Mouse (Mus musculus) heart, embryonic 12.5 days (tissue): ENCODE results near the gene Cbx7. TPM values are rescaled to one million over a fixed set of nuclear protein-coding genes. Genes with fewer than 3 reads are reported as not detected.

Experiments
- ATAC-seq: fragments of 200-750 bp; cut with Nextera tagmentation; 2 replicates; pipeline ENCODE4 v1.8.0; 2017; ENCODE audit warnings: moderate TSS enrichment, moderate library complexity; ENCODE audit not compliant: insufficient number of reproducible peaks, low FRiP score
- H3K27ac ChIP-seq: fragments of 300-500 bp; sonication (generic); 2 replicates; pipeline ENCODE4 v1.5.1; 2016; ENCODE audit warnings: mild to moderate bottlenecking, moderate library complexity; ENCODE audit not compliant: poor library complexity, severe bottlenecking
- H3K27me3 ChIP-seq: fragments of 300-500 bp; sonication (generic); replicated peaks from 2 replicates; pipeline ENCODE4 v1.6.1; 2016; ENCODE audit warnings: mild to moderate bottlenecking, moderate library complexity
- H3K36me3 ChIP-seq: fragments of 300-500 bp; sonication (generic); 2 replicates; pipeline ENCODE4 v1.6.1; 2016; ENCODE audit warnings: mild to moderate bottlenecking, moderate library complexity
- H3K4me1 ChIP-seq: fragments of 300-500 bp; sonication (generic); replicated peaks from 2 replicates; pipeline ENCODE4 v1.6.1; 2016; ENCODE audit warnings: mild to moderate bottlenecking
- H3K4me2 ChIP-seq: fragments of 300-500 bp; sonication (generic); 2 replicates; pipeline ENCODE4 v1.6.1; 2016; ENCODE audit warnings: mild to moderate bottlenecking, moderate library complexity
- H3K4me3 ChIP-seq: fragments of 300-500 bp; sonication (generic); 2 replicates; pipeline ENCODE4 v1.5.1; 2016; ENCODE audit warnings: mild to moderate bottlenecking
- H3K9ac ChIP-seq: fragments of 300-500 bp; sonication (generic); 2 replicates; pipeline ENCODE4 v1.6.1; 2016; ENCODE audit warnings: mild to moderate bottlenecking, moderate library complexity
- H3K9me3 ChIP-seq: fragments of 300-500 bp; sonication (generic); replicated peaks from 2 replicates; pipeline ENCODE4 v1.6.1; 2016; ENCODE audit warnings: mild to moderate bottlenecking, moderate library complexity
- WGBS: fragments of 180-500 bp; shearing (Covaris S2); methylation state at CpG from one replicate; pipeline ENCODE4 v1.1.7; 2016; 5-methylcytosine and 5-hydroxymethylcytosine counted together
- polyA plus RNA-seq: library from polyadenylated mRNA; unstranded; fragments of >200 nt; fragmentation: Nextera tagmentation; extraction: Ambion mirVana; gene quantifications from 2 replicates; pipeline ENCODE4 v1.2.1, GENCODE M21; 2016

Gene Cbx7
- polyA plus RNA-seq, 1 experiment from 2014 or later, result 1.4 TPM

DNA sequence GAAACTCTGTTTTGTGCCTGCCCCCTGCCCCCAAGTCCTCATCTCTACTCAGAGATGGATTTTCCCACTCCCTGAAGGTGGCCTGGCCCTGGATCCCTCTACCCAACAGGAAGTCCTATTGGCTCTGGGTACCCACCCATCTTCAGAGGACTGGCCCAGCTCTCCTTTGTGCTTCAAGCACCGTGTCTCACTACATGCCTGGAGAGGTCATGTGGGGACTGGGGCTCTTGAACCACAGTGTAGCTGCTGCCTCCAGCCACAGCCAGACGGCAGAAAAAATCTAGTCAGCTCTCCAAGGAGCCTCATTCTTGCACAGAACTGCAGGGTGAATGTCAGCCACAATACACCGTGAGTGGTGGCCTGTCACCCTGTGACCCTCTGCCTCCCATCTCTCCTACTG, 27.1 kb upstream of the Cbx7 start:
- 0 out of 2 replicates have a peak, but pooled peaks cover 11% of the 10 kb centered on the region for H3K27me3 ChIP-seq
- ATAC-seq, result no peak
- H3K27ac ChIP-seq, result no peak overlapping the region
- H3K9ac ChIP-seq, result no peak overlapping the region
- no peak overlapping the region for H3K4me3 ChIP-seq
- no peaks in the 10 kb centered on the region for H3K36me3 ChIP-seq
- H3K4me1 ChIP-seq, result peaks cover 13% of the 10 kb centered on the region
- H3K4me2 ChIP-seq, result no peak overlapping the region
- WGBS, result 36% methylated on average over 3 of the region's 3 CpGs
- no peaks in the 10 kb centered on the region for H3K9me3 ChIP-seq

GRCm38 (mm10) chr15:79996781-79997180, 25.9 kb upstream of the Cbx7 start:
- H3K27ac ChIP-seq, result no peak overlapping the region
- peaks cover 13% of the 10 kb centered on the region for H3K4me1 ChIP-seq
- no peak for ATAC-seq
- no peaks in the 10 kb centered on the region for H3K9me3 ChIP-seq
- no peaks in the 10 kb centered on the region for H3K36me3 ChIP-seq
- H3K4me3 ChIP-seq, result no peak overlapping the region
- H3K27me3 ChIP-seq, result 0 out of 2 replicates have a peak, but pooled peaks cover 11% of the 10 kb centered on the region
- 83% methylated on average over 11 of the region's 11 CpGs for WGBS
- no peak overlapping the region for H3K4me2 ChIP-seq
- no peak overlapping the region for H3K9ac ChIP-seq

DNA sequence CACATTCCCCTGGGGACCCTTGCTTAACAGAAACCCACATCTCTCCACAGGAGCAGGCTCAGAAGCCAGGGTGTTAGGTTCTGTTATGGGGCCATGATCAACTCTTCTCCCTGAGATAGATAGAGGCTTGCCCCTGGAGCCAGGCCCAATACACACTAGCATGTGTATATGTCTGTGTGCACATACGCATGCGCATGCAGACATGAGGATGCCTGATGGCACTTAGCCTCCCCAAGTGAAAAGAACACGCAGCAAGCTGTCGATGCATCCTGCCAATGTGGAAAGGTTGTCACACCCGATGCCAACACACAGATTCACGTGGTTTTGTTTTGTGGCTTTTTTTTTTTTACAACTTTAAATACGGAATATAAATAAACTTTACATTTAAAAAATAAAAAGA, 24.6 kb upstream of the Cbx7 start:
- Histone ChIP-seq H3K27me3 (0 out of 2 replicates have a peak, but pooled peaks cover 11% of the 10 kb centered on the region), H3K4me3 (no peak overlapping the region), H3K36me3 (no peaks in the 10 kb centered on the region), H3K4me2 (no peak overlapping the region), H3K9me3 (no peaks in the 10 kb centered on the region), H3K4me1 (peaks cover 7% of the 10 kb centered on the region), H3K27ac (no peak overlapping the region), H3K9ac (no peak overlapping the region)
- ATAC-seq, result no peak
- 90% methylated on average over 7 of the region's 7 CpGs for WGBS

DNA sequence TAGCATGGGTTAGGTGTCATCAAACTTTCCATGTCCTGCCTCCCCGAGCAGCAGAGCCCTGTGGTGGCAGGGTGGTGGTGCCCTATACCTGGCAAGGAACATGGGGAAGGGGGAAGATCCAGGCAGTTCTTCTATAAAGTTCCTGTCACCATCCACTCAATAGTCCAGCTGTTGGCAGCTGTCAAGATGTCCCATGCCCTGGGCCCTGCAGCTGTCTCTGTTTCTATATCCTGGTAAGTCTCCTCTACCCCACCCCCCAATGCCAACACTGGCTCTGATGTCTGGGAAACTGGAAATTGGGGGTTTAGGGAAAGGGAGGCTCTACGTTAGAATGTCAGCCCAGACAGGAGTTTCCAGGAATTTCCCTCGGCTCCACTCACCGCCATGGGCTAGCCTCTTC, 23.6 kb upstream of the Cbx7 start:
- Histone ChIP-seq H3K4me2 (no peak overlapping the region), H3K4me3 (no peak overlapping the region), H3K9ac (no peak overlapping the region), H3K27ac (no peak overlapping the region), H3K27me3 (peaks cover 11% of the 10 kb centered on the region; the same call in 1 of the 2 replicates), H3K36me3 (no peaks in the 10 kb centered on the region), H3K9me3 (no peaks in the 10 kb centered on the region), H3K4me1 (no peaks in the 10 kb centered on the region)
- ATAC-seq, result no peak
- WGBS, result 79% methylated on average over 4 of the region's 4 CpGs

DNA sequence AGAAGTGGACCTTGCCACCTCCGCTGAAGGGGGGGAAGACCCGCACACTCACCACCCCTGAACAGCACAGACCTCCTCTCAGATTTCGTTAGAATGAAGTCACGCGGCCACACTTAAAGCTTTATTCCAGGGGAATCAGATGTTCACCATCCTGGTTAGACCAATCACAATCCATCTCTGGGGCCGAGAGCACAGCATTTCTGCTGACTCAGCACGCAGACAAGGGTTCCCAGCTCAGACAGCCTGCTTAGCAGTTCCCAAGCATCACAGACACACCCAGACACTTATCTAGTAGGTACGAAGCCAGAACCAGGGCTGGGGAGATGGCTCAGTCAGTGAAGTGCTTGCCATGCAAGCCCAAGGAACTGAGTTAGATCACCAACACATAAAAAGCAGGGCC, 15.3 kb upstream of the Cbx7 start:
- WGBS, result 69% methylated on average over 8 of the region's 8 CpGs
- Histone ChIP-seq H3K9ac (no peak overlapping the region), H3K4me1 (0 out of 2 replicates have a peak, but pooled peaks cover 5% of the 10 kb centered on the region), H3K4me3 (no peak overlapping the region), H3K4me2 (no peak overlapping the region), H3K27me3 (peaks cover 3% of the 10 kb centered on the region; the same call in 1 of the 2 replicates), H3K9me3 (no peaks in the 10 kb centered on the region), H3K27ac (no peak overlapping the region), H3K36me3 (no peaks in the 10 kb centered on the region)
- no peak for ATAC-seq

DNA sequence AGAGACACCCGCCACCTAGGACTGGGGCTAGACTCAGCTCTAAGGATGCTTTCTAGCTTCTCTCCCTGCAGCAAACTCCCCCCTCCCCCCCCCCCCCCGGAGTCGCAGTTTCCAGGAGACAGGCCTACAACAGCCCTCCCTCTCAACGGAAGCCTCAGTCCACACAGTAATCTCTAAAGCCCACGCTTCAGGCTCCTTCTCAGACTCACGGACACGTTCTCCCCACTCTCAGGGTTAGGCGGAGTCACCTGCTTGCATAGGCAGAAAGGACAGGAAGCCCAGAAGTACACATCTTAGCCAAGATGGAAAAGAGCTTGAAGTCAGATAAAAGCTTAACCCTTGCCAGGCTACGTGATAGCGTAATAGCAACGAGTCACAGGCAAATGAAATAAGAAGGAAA, 14.6 kb upstream of the Cbx7 start:
- no peak for ATAC-seq
- 0 out of 2 replicates have a peak, but pooled peaks cover 5% of the 10 kb centered on the region for H3K4me1 ChIP-seq
- no peaks in the 10 kb centered on the region for H3K36me3 ChIP-seq
- H3K9ac ChIP-seq, result no peak overlapping the region
- no peak overlapping the region for H3K4me3 ChIP-seq
- H3K27ac ChIP-seq, result no peak overlapping the region
- 45% methylated on average over 10 of the region's 11 CpGs for WGBS
- peaks cover 3% of the 10 kb centered on the region; the same call in 1 of the 2 replicates for H3K27me3 ChIP-seq
- H3K4me2 ChIP-seq, result no peak overlapping the region
- H3K9me3 ChIP-seq, result no peaks in the 10 kb centered on the region

GRCm38 (mm10) chr15:79984152-79984551, 13.2 kb upstream of the Cbx7 start:
- Histone ChIP-seq H3K4me3 (no peak overlapping the region), H3K27ac (no peak overlapping the region), H3K4me2 (no peak overlapping the region), H3K36me3 (no peaks in the 10 kb centered on the region), H3K9me3 (0 out of 2 replicates have a peak, but pooled peaks cover 6% of the 10 kb centered on the region), H3K4me1 (0 out of 2 replicates have a peak, but pooled peaks cover 5% of the 10 kb centered on the region), H3K27me3 (0 out of 2 replicates have a peak, but pooled peaks cover 3% of the 10 kb centered on the region), H3K9ac (no peak overlapping the region)
- ATAC-seq, result no peak
- WGBS, result 61% methylated on average over 7 of the region's 7 CpGs

- Histone ChIP-seq H3K9me3 (peaks cover 9% of the 10 kb centered on the region; the same call in 1 of the 2 replicates), H3K27me3 (0 out of 2 replicates have a peak, but pooled peaks cover 3% of the 10 kb centered on the region), H3K4me1 (0 out of 2 replicates have a peak, but pooled peaks cover 5% of the 10 kb centered on the region), H3K9ac (no peak overlapping the region), H3K4me3 (no peak overlapping the region), H3K36me3 (no peaks in the 10 kb centered on the region), H3K27ac (no peak overlapping the region), H3K4me2 (no peak overlapping the region)
- no peak for ATAC-seq
- 67% methylated on average over 11 of the region's 11 CpGs for WGBS
Observed at GRCm38 (mm10) chr15:79980716-79981115, 9.8 kb upstream of the Cbx7 start.

GRCm38 (mm10) chr15:79972186-79972585, 1.3 kb upstream of the Cbx7 start:
- no peaks in the 10 kb centered on the region; the same call in 1 of the 2 replicates for H3K27me3 ChIP-seq
- H3K27ac ChIP-seq, result no peak overlapping the region
- no peak for ATAC-seq
- no peaks in the 10 kb centered on the region for H3K36me3 ChIP-seq
- H3K4me2 ChIP-seq, result no peak overlapping the region
- no peaks in the 10 kb centered on the region for H3K9me3 ChIP-seq
- H3K9ac ChIP-seq, result no peak overlapping the region
- no peaks in the 10 kb centered on the region for H3K4me1 ChIP-seq
- H3K4me3 ChIP-seq, result no peak overlapping the region
- 92% methylated on average over 11 of the region's 11 CpGs for WGBS

DNA sequence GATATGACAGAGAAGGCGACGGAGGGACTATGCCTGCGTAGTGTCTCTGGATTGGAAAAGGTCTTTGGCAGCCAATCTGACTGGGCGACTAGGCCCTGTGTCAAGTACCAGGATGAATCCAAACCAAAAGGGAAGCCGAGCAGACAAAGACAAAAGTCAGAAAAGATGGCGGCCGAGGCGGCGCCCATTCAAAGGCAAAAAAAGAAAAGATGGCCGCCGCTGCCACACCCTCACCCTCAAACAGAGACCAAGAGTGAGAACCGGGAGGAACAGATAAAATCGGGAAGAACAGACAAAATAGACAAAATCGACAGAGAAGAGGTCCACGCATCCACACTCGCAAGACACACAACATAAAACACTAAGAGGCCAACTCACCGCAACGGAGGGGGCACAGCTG, 428 bp downstream of the Cbx7 start:
- Histone ChIP-seq H3K4me2 (no peak overlapping the region), H3K9ac (no peak overlapping the region), H3K27ac (no peak overlapping the region), H3K4me3 (no peak overlapping the region), H3K4me1 (no peaks in the 10 kb centered on the region), H3K36me3 (no peaks in the 10 kb centered on the region), H3K27me3 (no peaks in the 10 kb centered on the region; the same call in 1 of the 2 replicates), H3K9me3 (no peaks in the 10 kb centered on the region)
- 92% methylated on average over 18 of the region's 18 CpGs for WGBS
- no peak for ATAC-seq

GRCm38 (mm10) chr15:79967346-79967745, 3.6 kb downstream of the Cbx7 start:
- Histone ChIP-seq H3K27me3 (peaks cover 3% of the 10 kb centered on the region; the same call in 1 of the 2 replicates), H3K9ac (no peak overlapping the region), H3K27ac (no peak overlapping the region), H3K4me3 (no peak overlapping the region), H3K4me1 (no peaks in the 10 kb centered on the region), H3K4me2 (no peak overlapping the region), H3K9me3 (no peaks in the 10 kb centered on the region), H3K36me3 (no peaks in the 10 kb centered on the region)
- no peak for ATAC-seq
- WGBS, result 86% methylated on average over 6 of the region's 6 CpGs

GRCm38 (mm10) chr15:79964376-79964775, 6.5 kb downstream of the Cbx7 start:
- no peak overlapping the region for H3K4me2 ChIP-seq
- 0 out of 2 replicates have a peak, but pooled peaks cover 3% of the 10 kb centered on the region for H3K27me3 ChIP-seq
- no peak for ATAC-seq

More at GRCm38 (mm10) chr15:79964376-79964775, 6.5 kb downstream of the Cbx7 start:
- no peak overlapping the region for H3K27ac ChIP-seq
- H3K4me1 ChIP-seq, result peaks cover 3% of the 10 kb centered on the region; the same call in 1 of the 2 replicates
- H3K9ac ChIP-seq, result no peak overlapping the region
- WGBS, result 83% methylated on average over 7 of the region's 7 CpGs
- no peak overlapping the region for H3K4me3 ChIP-seq
- no peaks in the 10 kb centered on the region for H3K36me3 ChIP-seq
- H3K9me3 ChIP-seq, result no peaks in the 10 kb centered on the region
